Mouse (Mus musculus) heart, embryonic 16.5 days (tissue): ENCODE measurements around the gene Sh3rf1. TPM values are rescaled to one million over a fixed set of nuclear protein-coding genes. Genes with fewer than 3 reads are reported as not detected.
A peak's percentile ranks its signal among the peaks of the same experiment; 100 is the strongest.

Experiments
- ATAC-seq: fragments of 200-750 bp; cut with Nextera tagmentation; replicated peaks from 2 replicates; pipeline ENCODE4 v1.8.0; 2017; ENCODE audit warnings: moderate number of reproducible peaks; ENCODE audit not compliant: insufficient read depth, low FRiP score; ENCODE audit errors: extremely low read depth
- H3K27ac ChIP-seq: fragments of 300-500 bp; sonication (generic); 2 replicates; pipeline ENCODE4 v1.5.1; 2014; ENCODE audit warnings: mild to moderate bottlenecking, low read length, control low read depth, moderate library complexity
- H3K27me3 ChIP-seq: fragments of 300-500 bp; sonication (generic); 2 replicates; pipeline ENCODE4 v1.6.1; 2014; ENCODE audit warnings: low read length, mixed read lengths; ENCODE audit not compliant: control insufficient read depth, insufficient read depth
- H3K36me3 ChIP-seq: fragments of 300-500 bp; sonication (generic); 2 replicates; pipeline ENCODE4 v1.6.1; 2014; ENCODE audit not compliant: control insufficient read depth, insufficient read depth
- H3K4me1 ChIP-seq: fragments of 300-500 bp; sonication (generic); 2 replicates; pipeline ENCODE4 v1.6.1; 2014; ENCODE audit warnings: low read length, mixed read lengths; ENCODE audit not compliant: control insufficient read depth, insufficient read depth
- H3K4me2 ChIP-seq: fragments of 300-500 bp; sonication (generic); 2 replicates; pipeline ENCODE4 v1.6.1; 2014; ENCODE audit warnings: low read depth, mild to moderate bottlenecking, control low read depth, low read length
- H3K4me3 ChIP-seq: fragments of 300-500 bp; sonication (generic); 2 replicates; pipeline ENCODE4 v1.5.1; 2014; ENCODE audit warnings: mild to moderate bottlenecking, control low read depth, low read length
- H3K9ac ChIP-seq: fragments of 300-500 bp; sonication (generic); 2 replicates; pipeline ENCODE4 v1.6.1; 2014; ENCODE audit warnings: low read length, control low read depth
- H3K9me3 ChIP-seq: fragments of 300-500 bp; sonication (generic); replicated peaks from 2 replicates; pipeline ENCODE4 v1.6.1; 2016; ENCODE audit warnings: low read length; ENCODE audit not compliant: control insufficient read depth
- WGBS: fragments of 180-500 bp; shearing (Covaris S2); extraction: QIAGEN DNeasy Blood & Tissue Kit; methylation state at CpG from one replicate; pipeline ENCODE4 v1.1.7; 2014; 5-methylcytosine and 5-hydroxymethylcytosine counted together
- polyA plus RNA-seq: library from polyadenylated mRNA; unstranded; fragments of >200 nt; fragmentation: Nextera tagmentation; extraction: Ambion mirVana; gene quantifications from 2 replicates; pipeline ENCODE4 v1.2.1, GENCODE M21; 2015

The Sh3rf1 gene
- polyA plus RNA-seq, 1 experiment from 2014 or later = 5.3 TPM

DNA sequence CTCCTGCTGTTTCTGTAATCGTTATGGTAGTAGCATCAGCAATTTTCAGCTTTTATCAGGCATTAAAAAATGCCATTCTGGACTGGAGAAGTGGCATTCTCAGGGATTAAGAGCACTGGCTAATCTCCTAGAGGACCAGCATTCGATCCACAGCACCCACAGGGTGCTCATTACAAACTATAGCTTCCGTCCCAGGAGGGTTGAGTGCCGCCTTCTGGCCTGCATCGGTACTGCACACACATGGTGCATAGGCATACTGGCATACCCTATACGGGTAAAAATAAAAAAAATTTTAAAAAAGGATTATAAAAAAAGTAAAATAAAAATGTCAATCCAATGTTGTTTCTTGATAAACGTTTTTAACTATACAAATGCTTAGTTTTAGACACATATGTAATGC lies 20.5 kb downstream of the Sh3rf1 start:
- H3K27ac ChIP-seq = no peak overlapping the region
- no peak overlapping the region for H3K9ac ChIP-seq
- peaks cover 10% of the 10 kb centered on the region; the same call in 1 of the 2 replicates for H3K36me3 ChIP-seq
- no peak overlapping the region for H3K4me2 ChIP-seq
- H3K9me3 ChIP-seq = peaks cover 16% of the 10 kb centered on the region
- H3K4me1 ChIP-seq = peaks cover 14% of the 10 kb centered on the region
- no peak overlapping the region for H3K4me3 ChIP-seq
- 95% methylated on average over 7 of the region's 7 CpGs for WGBS
- no peak for ATAC-seq
- H3K27me3 ChIP-seq = no peaks in the 10 kb centered on the region

DNA sequence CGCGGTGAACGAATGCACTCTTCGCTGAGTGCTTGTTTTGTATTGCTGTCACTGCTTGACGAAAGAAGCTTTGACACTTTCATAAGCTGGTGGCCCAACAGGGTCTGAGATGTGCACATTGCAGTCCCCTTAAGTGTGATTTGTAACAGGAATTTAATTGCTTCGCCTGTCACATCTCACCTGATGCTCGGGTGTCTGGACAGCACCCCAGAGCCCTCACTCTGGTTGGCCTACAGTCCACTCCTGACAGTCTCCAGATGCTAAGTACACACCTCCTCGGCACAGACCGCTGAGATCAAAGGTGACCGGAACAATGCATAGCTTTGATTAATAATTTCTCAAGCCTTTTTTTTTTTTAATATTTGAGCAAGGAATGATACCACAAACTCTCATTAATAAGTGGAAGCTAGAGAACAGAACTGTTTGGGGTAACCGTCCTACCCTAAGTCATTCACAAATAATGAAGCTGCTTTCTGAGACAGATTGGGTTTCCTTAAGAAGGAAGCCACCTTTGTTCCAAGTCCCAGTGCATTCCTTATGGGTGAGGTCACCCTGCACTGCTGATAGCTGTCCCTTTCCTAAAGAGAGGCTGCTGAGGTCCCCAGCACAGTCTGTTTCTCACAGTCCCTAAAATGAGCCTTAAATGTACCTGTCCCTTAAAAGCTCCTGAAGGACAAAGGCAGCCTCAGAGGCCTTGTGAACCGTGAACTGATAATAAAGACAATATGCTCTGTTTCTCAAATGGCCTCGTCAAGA lies 23.8 kb downstream of the Sh3rf1 start:
- peak overlapping the region; percentile 10 for H3K27ac ChIP-seq
- 54% methylated on average over 13 of the region's 13 CpGs for WGBS

DNA sequence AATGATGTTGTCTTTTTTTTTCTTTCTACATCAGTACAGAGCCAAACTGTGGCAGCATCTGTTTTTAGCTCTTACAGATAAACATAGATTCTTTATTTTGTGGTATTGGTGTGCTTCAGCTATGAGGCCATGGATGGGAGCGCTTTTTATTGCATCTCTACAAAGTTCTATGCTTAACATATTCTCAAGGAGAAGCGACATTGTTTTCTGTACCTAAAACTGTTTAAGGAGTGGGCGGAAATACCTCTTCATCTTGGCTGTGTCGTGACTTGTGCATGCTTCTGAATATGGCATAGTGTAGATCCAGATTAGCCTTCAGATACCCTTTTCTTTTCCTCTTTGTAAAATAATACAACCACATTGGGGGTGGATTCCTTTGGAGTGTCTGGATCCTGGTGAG lies 25.8 kb downstream of the Sh3rf1 start:
- Histone ChIP-seq H3K4me3 (no peak overlapping the region), H3K36me3 (peaks cover 9% of the 10 kb centered on the region), H3K27me3 (no peaks in the 10 kb centered on the region), H3K9ac (no peak overlapping the region), H3K4me1 (peaks cover 9% of the 10 kb centered on the region), H3K9me3 (peaks cover 15% of the 10 kb centered on the region), H3K4me2 (no peak overlapping the region), H3K27ac (no peak overlapping the region)
- WGBS = 88% methylated on average over 4 of the region's 4 CpGs
- no peak for ATAC-seq

More for the DNA sequence above, 23.8 kb downstream of the Sh3rf1 start:
- Histone ChIP-seq H3K9me3 (peaks cover 19% of the 10 kb centered on the region), H3K9ac (no peak overlapping the region), H3K27me3 (no peaks in the 10 kb centered on the region), H3K36me3 (peaks cover 12% of the 10 kb centered on the region), H3K4me2 (0 out of 2 replicates have a peak overlapping the region, but pooled peaks have one; percentile 15), H3K4me1 (peaks cover 14% of the 10 kb centered on the region), H3K4me3 (no peak overlapping the region)
- ATAC-seq = peak; percentile 60; the same call in 1 of the 2 replicates

DNA sequence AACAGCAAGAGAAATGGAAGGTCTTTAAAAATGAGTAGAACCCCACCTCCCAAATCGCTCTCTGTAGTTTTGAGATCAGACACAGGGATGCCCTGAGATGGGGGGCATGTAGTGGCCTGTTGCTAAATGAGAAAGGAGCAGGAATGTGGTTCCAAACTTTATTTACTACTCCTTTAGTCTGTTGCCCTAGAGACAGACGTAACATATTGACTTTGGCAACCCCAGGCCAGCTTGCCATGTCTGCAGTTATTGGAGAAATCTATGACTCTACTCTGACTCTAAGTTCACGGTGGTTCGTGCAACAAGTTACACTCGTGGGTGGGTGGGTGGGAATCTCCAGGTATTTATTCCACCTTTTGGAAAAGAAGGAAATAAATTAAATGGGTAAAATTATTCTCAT lies 30.5 kb downstream of the Sh3rf1 start:
- no peak overlapping the region for H3K9ac ChIP-seq
- H3K27ac ChIP-seq = no peak overlapping the region
- peaks cover 6% of the 10 kb centered on the region for H3K36me3 ChIP-seq
- H3K9me3 ChIP-seq = peaks cover 8% of the 10 kb centered on the region
- WGBS = 61% methylated on average over 5 of the region's 5 CpGs
- peaks cover 3% of the 10 kb centered on the region; the same call in 1 of the 2 replicates for H3K4me1 ChIP-seq
- no peak overlapping the region for H3K4me3 ChIP-seq
- no peaks in the 10 kb centered on the region for H3K27me3 ChIP-seq
- no peak overlapping the region for H3K4me2 ChIP-seq
- no peak for ATAC-seq

DNA sequence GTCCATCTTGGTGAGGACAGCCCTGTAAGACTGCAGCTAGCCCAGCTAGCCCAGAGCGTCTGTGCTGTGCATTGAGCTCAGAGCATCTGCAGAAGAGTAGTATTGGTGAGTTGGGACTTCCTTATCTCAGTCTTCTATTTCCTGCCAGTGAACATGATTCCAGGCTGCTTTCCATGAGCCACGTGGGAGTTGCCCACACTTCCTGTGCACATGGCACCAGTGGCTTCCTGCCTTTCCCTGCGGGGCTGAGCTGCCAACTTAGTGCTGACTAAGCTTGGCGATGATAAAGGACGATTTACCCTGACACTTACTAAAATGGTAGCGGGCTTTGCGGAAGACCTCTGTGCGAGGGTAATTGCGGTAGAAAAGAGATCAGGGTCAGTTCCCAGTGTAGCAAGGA lies 35.2 kb downstream of the Sh3rf1 start:
- Histone ChIP-seq H3K4me3 (no peak overlapping the region), H3K27me3 (no peaks in the 10 kb centered on the region), H3K27ac (0 out of 2 replicates have a peak overlapping the region, but pooled peaks have one; percentile 9), H3K4me1 (peaks cover 3% of the 10 kb centered on the region; the same call in 1 of the 2 replicates), H3K9ac (no peak overlapping the region), H3K36me3 (no peaks in the 10 kb centered on the region), H3K4me2 (no peak overlapping the region), H3K9me3 (no peaks in the 10 kb centered on the region)
- no peak; the same call in 1 of the 2 replicates for ATAC-seq
- 63% methylated on average over 9 of the region's 9 CpGs for WGBS

DNA sequence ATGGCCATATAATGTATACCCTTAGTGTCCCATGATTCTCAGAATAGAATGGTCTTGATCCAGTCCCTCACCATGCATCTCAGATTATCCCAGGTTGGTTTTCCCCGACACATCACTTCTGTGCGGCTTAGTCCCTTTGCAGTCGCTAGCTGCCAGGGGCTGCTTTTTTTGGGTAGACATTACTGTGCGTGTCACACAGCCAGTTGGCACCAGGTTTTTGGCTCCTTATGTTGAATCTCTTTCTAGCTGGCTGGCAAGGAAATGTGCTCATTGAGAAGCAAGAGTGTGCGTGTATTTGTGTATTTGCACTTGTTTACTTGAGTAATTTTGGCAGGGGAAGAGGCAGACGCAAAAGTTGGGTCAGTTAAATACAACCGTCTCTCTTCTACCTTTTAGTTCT lies 35.9 kb downstream of the Sh3rf1 start:
- Histone ChIP-seq H3K4me2 (no peak overlapping the region), H3K27me3 (no peaks in the 10 kb centered on the region), H3K9ac (no peak overlapping the region), H3K9me3 (no peaks in the 10 kb centered on the region), H3K36me3 (no peaks in the 10 kb centered on the region), H3K4me3 (no peak overlapping the region), H3K27ac (no peak overlapping the region), H3K4me1 (peaks cover 3% of the 10 kb centered on the region; the same call in 1 of the 2 replicates)
- WGBS = 81% methylated on average over 7 of the region's 7 CpGs
- ATAC-seq = no peak

DNA sequence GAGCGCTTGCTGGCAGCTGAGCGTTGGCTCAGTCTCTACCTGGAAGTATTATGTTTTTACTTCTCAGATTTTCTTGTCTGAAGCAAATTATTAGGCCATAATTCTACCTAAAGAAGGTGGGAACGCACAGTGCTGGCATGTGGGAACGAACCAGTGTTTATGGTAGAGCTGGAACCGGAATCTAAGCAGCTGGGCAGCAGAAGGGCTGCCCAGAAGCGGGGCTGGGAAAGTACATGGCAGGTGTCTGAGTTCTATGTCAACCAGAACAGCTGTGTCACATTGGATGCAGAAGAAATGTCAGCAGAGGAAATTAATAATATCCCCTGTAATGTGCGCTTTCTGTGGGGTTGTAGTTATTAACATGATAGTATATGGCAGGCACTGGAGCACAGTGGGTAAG lies 36.9 kb downstream of the Sh3rf1 start:
- Histone ChIP-seq H3K4me2 (no peak overlapping the region), H3K4me3 (no peak overlapping the region), H3K27ac (no peak overlapping the region), H3K9me3 (no peaks in the 10 kb centered on the region), H3K9ac (no peak overlapping the region), H3K36me3 (no peaks in the 10 kb centered on the region), H3K4me1 (peaks cover 8% of the 10 kb centered on the region), H3K27me3 (no peaks in the 10 kb centered on the region)
- WGBS = 83% methylated on average over 7 of the region's 7 CpGs
- no peak for ATAC-seq

DNA sequence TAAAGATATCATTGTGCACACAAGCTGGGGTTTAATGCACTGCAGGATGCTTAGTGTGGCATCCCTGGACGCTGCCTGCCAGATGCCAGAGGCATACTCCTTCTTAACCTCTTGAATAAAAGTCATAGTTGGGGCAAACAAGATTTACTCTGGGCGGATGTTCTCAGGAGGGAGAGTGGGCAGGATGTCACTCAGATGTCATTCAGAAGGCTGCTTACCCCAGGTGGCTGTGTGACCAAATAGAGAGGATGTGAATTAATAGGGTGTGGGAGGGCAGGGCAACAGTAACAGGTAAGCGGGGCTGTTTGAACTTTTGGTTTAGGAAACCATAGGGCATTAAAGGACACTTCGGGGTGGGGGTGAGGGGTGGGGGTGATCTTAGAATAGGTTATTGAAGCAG lies 37.7 kb downstream of the Sh3rf1 start:
- Histone ChIP-seq H3K9ac (no peak overlapping the region), H3K4me3 (no peak overlapping the region), H3K4me2 (no peak overlapping the region), H3K27ac (no peak overlapping the region), H3K36me3 (no peaks in the 10 kb centered on the region), H3K27me3 (no peaks in the 10 kb centered on the region), H3K4me1 (peaks cover 12% of the 10 kb centered on the region), H3K9me3 (no peaks in the 10 kb centered on the region)
- no peak for ATAC-seq
- WGBS = 73% methylated on average over 4 of the region's 4 CpGs

DNA sequence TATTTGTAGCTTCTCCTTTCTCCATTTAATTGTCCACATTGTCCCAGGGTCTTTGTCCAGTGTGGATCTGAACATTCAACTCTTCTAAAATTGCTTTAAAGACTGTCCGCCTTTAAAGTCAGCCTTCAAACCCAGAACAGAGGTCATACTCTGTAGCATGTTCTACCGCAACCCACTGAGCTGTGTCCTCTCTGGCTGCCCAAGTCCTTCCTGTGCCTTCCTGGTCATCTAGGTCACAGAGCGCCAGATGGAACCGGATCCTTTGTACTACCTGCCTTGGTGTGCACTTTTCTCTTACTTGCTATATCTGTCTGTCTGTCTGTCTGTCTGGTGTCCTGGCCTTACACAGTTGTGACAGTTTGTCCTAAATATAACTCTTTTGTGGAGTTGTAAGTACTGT lies 40.0 kb downstream of the Sh3rf1 start:
- ATAC-seq = no peak
- Histone ChIP-seq H3K4me1 (peaks cover 11% of the 10 kb centered on the region), H3K4me2 (no peak overlapping the region), H3K36me3 (no peaks in the 10 kb centered on the region), H3K9ac (no peak overlapping the region), H3K27ac (no peak overlapping the region), H3K4me3 (no peak overlapping the region), H3K9me3 (no peaks in the 10 kb centered on the region), H3K27me3 (no peaks in the 10 kb centered on the region)
- 96% methylated on average over 4 of the region's 4 CpGs for WGBS
